Mouse (Mus musculus) liver, adult 2 months (tissue): ENCODE measurements around the gene Pfdn6.

Source experiments
- CTCF ChIP-seq: fragments of 200-500 bp; IDR thresholded peaks from 2 replicates; pipeline ENCODE4 v1.5.1; 2011; ENCODE audit warnings: low read depth, low read length, control low read depth
- POLR2A ChIP-seq: fragments of 200-500 bp; IDR thresholded peaks from 2 replicates; pipeline ENCODE4 v1.6.1; 2011; ENCODE audit warnings: low read length, control low read depth; ENCODE audit not compliant: insufficient read depth; ENCODE audit errors: extremely low read depth

DNA sequence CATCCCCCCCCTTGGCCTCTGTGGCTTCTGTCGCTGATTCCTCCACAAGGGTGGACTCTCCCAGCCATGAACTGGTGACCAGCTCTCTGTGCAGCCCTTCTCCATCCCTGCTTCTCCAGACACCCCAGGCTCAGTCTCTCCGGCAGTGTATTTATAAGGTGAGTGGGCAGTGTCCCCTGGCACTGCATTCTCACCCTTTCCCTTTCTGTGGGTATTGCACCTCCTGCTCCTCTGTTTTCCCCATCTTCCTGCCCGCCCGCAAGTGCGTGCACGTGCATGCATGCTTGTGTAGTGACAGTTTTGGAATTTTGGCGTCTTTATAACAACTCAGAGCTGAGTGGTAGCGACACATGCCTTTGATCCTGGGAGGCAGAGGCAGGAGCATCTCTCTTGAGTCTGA lies 26.2 kb downstream of the Pfdn6 start:
- TF ChIP-seq CTCF (no peak), POLR2A (no peak)
